Mouse (Mus musculus): Measurements from ENCODE around the gene Ang5. TPM values are rescaled to one million over a fixed set of nuclear protein-coding genes. Genes with fewer than 3 reads are reported as not detected.
"Not testable (repeated sequence)": the region's sequence is repeated elsewhere in the genome, so short reads cannot be mapped to it uniquely, and the experiment has no call there.

Ang5 gene
- total RNA-seq (2021), result not detected
- long read RNA-seq, experiment 1, result 0 reads
- long read RNA-seq, experiment 2, result 0 reads

GRCm38 (mm10) chr14:43956769-43957168 is at the start of gene Ang5:
Gene Ang5, plus strand, starts transcription at chr14:43957069.
- not testable (repeated sequence) for H3K27ac ChIP-seq; H3K4me3 ChIP-seq; DNase-seq (ENCODE audit: low spot score in 2 of 2)

- H3K27ac ChIP-seq; DNase-seq (ENCODE audit: low spot score in 2 of 2); H3K4me3 ChIP-seq: not testable (repeated sequence)
Measured at GRCm38 (mm10) chr14:43918214-43918613, 38.7 kb upstream of the Ang5 start.

- H3K4me3 ChIP-seq; H3K27ac ChIP-seq; DNase-seq (ENCODE audit: low spot score in 2 of 2): not testable (repeated sequence)
Measured at GRCm38 (mm10) chr14:43923459-43923858, 33.4 kb upstream of the Ang5 start, which contains the start of gene Ear10. Gene Ear10, minus strand, starts transcription at chr14:43923559.

GRCm38 (mm10) chr14:43924688-43925403 is 32.0 kb upstream of the Ang5 start, which contains the start of gene Gm8113:
Gene Gm8113, plus strand, starts transcription at chr14:43925390.
- DNase-seq (ENCODE audit: low spot score in 2 of 2), result peak; percentile 1 to 46
- not testable (repeated sequence) for H3K27ac ChIP-seq
- peak; percentile 83 for TF ChIP-seq CTCF (conservative IDR thresholded peaks at IDR 0.05)
- peak within 1 kb of the TSS; percentile 47 for H3K4me3 ChIP-seq

- not testable (repeated sequence) for H3K27ac ChIP-seq; DNase-seq (ENCODE audit: low spot score in 2 of 2)
- H3K4me3 ChIP-seq, result peak overlapping the region; percentile 47
Measured at GRCm38 (mm10) chr14:43925404-43925950, 31.4 kb upstream of the Ang5 start.

GRCm38 (mm10) chr14:43932991-43933390 is 23.9 kb upstream of the Ang5 start:
- peak; percentile 76 for TF ChIP-seq CTCF (conservative IDR thresholded peaks at IDR 0.05)
- H3K4me3 ChIP-seq, H3K27ac ChIP-seq: not testable (repeated sequence)
- peak; percentile 2 to 30 for DNase-seq (ENCODE audit: low spot score in 2 of 2)

GRCm38 (mm10) chr14:43933399-43933798 is 23.5 kb upstream of the Ang5 start:
- H3K27ac ChIP-seq; DNase-seq (ENCODE audit: low spot score in 2 of 2); H3K4me3 ChIP-seq: not testable (repeated sequence)

GRCm38 (mm10) chr14:43953382-43953781 is 3.5 kb upstream of the Ang5 start:
- H3K4me3 ChIP-seq; DNase-seq (ENCODE audit: low spot score in 2 of 2); H3K27ac ChIP-seq: not testable (repeated sequence)

- not testable (repeated sequence) for DNase-seq (ENCODE audit: low spot score in 2 of 2); H3K4me3 ChIP-seq; H3K27ac ChIP-seq
Measured at GRCm38 (mm10) chr14:43955074-43955473, 1.8 kb upstream of the Ang5 start.

- DNase-seq (ENCODE audit: low spot score in 2 of 2), result no peak
- TF ChIP-seq CTCF (conservative IDR thresholded peaks at IDR 0.05), result no peak
- H3K4me3 ChIP-seq, result no peak overlapping the region
- no peak overlapping the region for H3K27ac ChIP-seq
Measured at GRCm38 (mm10) chr14:43983454-43983853, 26.6 kb downstream of the Ang5 start.

GRCm38 (mm10) chr14:43983897-43984296 is 27.0 kb downstream of the Ang5 start:
- DNase-seq (ENCODE audit: low spot score in 2 of 2), result peak; percentile 14 to 62
- Histone ChIP-seq H3K4me3 (no peak overlapping the region), H3K27ac (no peak overlapping the region)
- TF ChIP-seq CTCF (conservative IDR thresholded peaks at IDR 0.05), result peak; percentile 67

- Histone ChIP-seq H3K4me3 (no peak overlapping the region), H3K27ac (no peak overlapping the region)
- no peak for DNase-seq (ENCODE audit: low spot score in 2 of 2)
- TF ChIP-seq CTCF (conservative IDR thresholded peaks at IDR 0.05), result no peak
Measured at GRCm38 (mm10) chr14:43986147-43986546, 29.3 kb downstream of the Ang5 start.

GRCm38 (mm10) chr14:43987404-43987803 is 30.5 kb downstream of the Ang5 start:
- TF ChIP-seq CTCF (conservative IDR thresholded peaks at IDR 0.05), result peak; percentile 78
- not testable (repeated sequence) for H3K27ac ChIP-seq

GRCm38 (mm10) chr14:43998455-43999000 is 41.7 kb downstream of the Ang5 start:
- DNase-seq (ENCODE audit: low spot score in 2 of 2); H3K4me3 ChIP-seq; H3K27ac ChIP-seq: not testable (repeated sequence)

More at GRCm38 (mm10) chr14:43987404-43987803, 30.5 kb downstream of the Ang5 start:
- H3K4me3 ChIP-seq, result not testable (repeated sequence)
- peak; percentile 51 to 77 for DNase-seq (ENCODE audit: low spot score in 2 of 2)
